Mouse (Mus musculus) forebrain, embryonic 13.5 days (tissue): ENCODE results near the gene Sec61b. TPM values are rescaled to one million over a fixed set of nuclear protein-coding genes. Genes with fewer than 3 reads are reported as not detected.

Experiments
- polyA plus RNA-seq: library from polyadenylated mRNA; unstranded; fragments of >200 nt; fragmentation: Nextera tagmentation; extraction: Ambion mirVana; gene quantifications from 2 replicates; pipeline ENCODE4 v1.2.1, GENCODE M21; 2015

Sec61b gene
- polyA plus RNA-seq, 1 experiment from 2014 or later: 357 TPM

Other genes starting within 250 kb of the Sec61b start
- 45.6 and 52.5 TPM in 2 replicates for gene Tgfbr1, start 121.4 kb upstream of the Sec61b start, polyA plus RNA-seq
- 153 and 167 TPM in 2 replicates for gene Alg2, start 325 bp upstream of the Sec61b start, polyA plus RNA-seq